In genomic region chr19:46869526-46869925, GRCm38 (mm10) we compare ENCODE assay signal across 9 mouse cellular contexts.
DNase-seq lines count a peak whose midpoint lies in the region; ATAC-seq and TF ChIP-seq lines count a peak whose summit lies in the region.
"Had no signal": no experiment of that assay in that cellular context is flagged by ENCODE, and none has a peak within 500 bp of the region (broad histone marks: within the 10 kb centered on the region; RNA-seq: fewer than 3 reads in every experiment).

No protein-coding gene starts in this region.

- H3K36me3 ChIP-seq in hindbrain, embryonic 10.5 days = no peaks in the 10 kb centered on the region
- no peaks in the 10 kb centered on the region for H3K36me3 ChIP-seq in lung, postnatal 0 days (ENCODE audit: insufficient read depth, low read length)
- H3K36me3 ChIP-seq: midbrain, embryonic 12.5 days had no signal

- H3K4me2 ChIP-seq in lung, postnatal 0 days (replicated peaks; ENCODE audit: low read depth, low read length) = no peak overlapping the region
- H3K4me2 ChIP-seq: midbrain, embryonic 12.5 days had no signal

- peak; percentile 89 for ATAC-seq in lung, postnatal 0 days

- no peaks in the 10 kb centered on the region for H3K27me3 ChIP-seq in hindbrain, embryonic 10.5 days (ENCODE audit: insufficient read depth, poor library complexity, severe bottlenecking)
- no peaks in the 10 kb centered on the region for H3K27me3 ChIP-seq in lung, postnatal 0 days (replicated peaks; ENCODE audit: insufficient read depth, low read length)
- H3K27me3 ChIP-seq: midbrain, embryonic 12.5 days had no signal

- H3K4me1 ChIP-seq in hindbrain, embryonic 10.5 days (replicated peaks) = no peaks in the 10 kb centered on the region; the same call in none of the 2 replicates
- no peaks in the 10 kb centered on the region for H3K4me1 ChIP-seq in lung, postnatal 0 days (ENCODE audit: insufficient read depth, low read depth, low read length)
- H3K4me1 ChIP-seq: midbrain, embryonic 12.5 days had no signal

- TF ChIP-seq CTCF in lung, postnatal 0 days (IDR thresholded peaks at IDR 0.05) = peak; percentile 93

- H3K9ac ChIP-seq in lung, postnatal 0 days (replicated peaks; ENCODE audit: low read depth) = no peak overlapping the region
- H3K9ac ChIP-seq: midbrain, embryonic 12.5 days had no signal

- H3K9me3 ChIP-seq in hindbrain, embryonic 10.5 days = no peaks in the 10 kb centered on the region
- H3K9me3 ChIP-seq in lung, postnatal 0 days (ENCODE audit: low read length) = no peaks in the 10 kb centered on the region
- H3K9me3 ChIP-seq: midbrain, embryonic 12.5 days had no signal

- no peak for TF ChIP-seq EP300 in lung, postnatal 0 days (IDR thresholded peaks at IDR 0.05)

- H3K27ac ChIP-seq in hindbrain, embryonic 10.5 days = no peak overlapping the region
- H3K27ac ChIP-seq in lung, postnatal 0 days (ENCODE audit: low read length) = no peak overlapping the region
- H3K27ac ChIP-seq: midbrain, embryonic 12.5 days had no signal

- DNase-seq in MEL-GATA-1-ER (ENCODE audit: extremely low read depth, low read depth) = peak; percentile 69
- DNase-seq in cerebellum, adult 18-20 months = peak; percentile 80 to 92
- DNase-seq in forelimb bud, embryonic 11.5 days (ENCODE audit: low read depth, low spot score) = peak; percentile 83
- peak; percentile 79 for DNase-seq in hindbrain, embryonic 10.5 days (ENCODE audit: low spot score)
- DNase-seq in layer of hippocampus, adult 8-10 months (ENCODE audit: low spot score in 2 of 2) = peak; percentile 69 to 88
- DNase-seq in lung, postnatal 0 days (ENCODE audit: low spot score) = peak; percentile 91
- DNase-seq in retina, adult 2 months (ENCODE audit: low read depth, low spot score) = peak; percentile 65
- peak; percentile 83 for DNase-seq in thymus, postnatal 14 days

- 16% methylated on average over 6 of the region's 6 CpGs for WGBS in hindbrain, embryonic 10.5 days
- WGBS in lung, postnatal 0 days = 9% methylated on average over 6 of the region's 6 CpGs

- no peak overlapping the region for H3K4me3 ChIP-seq in hindbrain, embryonic 10.5 days
- no peak overlapping the region for H3K4me3 ChIP-seq in lung, postnatal 0 days (ENCODE audit: low read depth, low read length)
- H3K4me3 ChIP-seq: midbrain, embryonic 12.5 days had no signal
